Mouse (Mus musculus) neural tube, embryonic 15.5 days (tissue): ENCODE results near the gene Sez6l2. TPM values are rescaled to one million over a fixed set of nuclear protein-coding genes. Genes with fewer than 3 reads are reported as not detected.

Experiments
- ATAC-seq: fragments of 200-750 bp; cut with Nextera tagmentation; 2 replicates; pipeline ENCODE4 v1.8.0; 2017; ENCODE audit warnings: mild to moderate bottlenecking, moderate TSS enrichment, moderate library complexity; ENCODE audit not compliant: low FRiP score
- H3K27ac ChIP-seq: fragments of 300-500 bp; sonication (generic); replicated peaks from 2 replicates; pipeline ENCODE4 v1.5.1; 2015; ENCODE audit warnings: mild to moderate bottlenecking, inconsistent platforms
- H3K27me3 ChIP-seq: fragments of 300-500 bp; sonication (generic); replicated peaks from 2 replicates; pipeline ENCODE4 v1.6.1; 2015; ENCODE audit warnings: inconsistent platforms
- H3K36me3 ChIP-seq: fragments of 300-500 bp; sonication (generic); 2 replicates; pipeline ENCODE4 v1.6.1; 2015; ENCODE audit warnings: inconsistent platforms
- H3K4me1 ChIP-seq: fragments of 300-500 bp; sonication (generic); 2 replicates; pipeline ENCODE4 v1.6.1; 2015; ENCODE audit warnings: inconsistent platforms
- H3K4me2 ChIP-seq: fragments of 300-500 bp; sonication (generic); 2 replicates; pipeline ENCODE4 v1.6.1; 2015; ENCODE audit warnings: inconsistent platforms, mild to moderate bottlenecking, moderate library complexity
- H3K4me3 ChIP-seq: fragments of 300-500 bp; sonication (generic); replicated peaks from 2 replicates; pipeline ENCODE4 v1.5.1; 2015; ENCODE audit warnings: mild to moderate bottlenecking, inconsistent platforms
- H3K9ac ChIP-seq: fragments of 300-500 bp; sonication (generic); replicated peaks from 2 replicates; pipeline ENCODE4 v1.6.1; 2015; ENCODE audit warnings: mild to moderate bottlenecking, inconsistent platforms
- H3K9me3 ChIP-seq: fragments of 300-500 bp; sonication (generic); replicated peaks from 2 replicates; pipeline ENCODE4 v1.6.1; 2016; ENCODE audit warnings: inconsistent platforms
- WGBS: fragments of 180-500 bp; shearing (Covaris S2); methylation state at CpG from one replicate; pipeline ENCODE4 v1.1.7; 2015; ENCODE audit warnings: mixed read lengths; 5-methylcytosine and 5-hydroxymethylcytosine counted together
- polyA plus RNA-seq: library from polyadenylated mRNA; unstranded; fragments of >200 nt; fragmentation: Nextera tagmentation; extraction: Ambion mirVana; gene quantifications from 2 replicates; pipeline ENCODE4 v1.2.1, GENCODE M21; 2015

Sez6l2 gene
- polyA plus RNA-seq, 1 experiment from 2014 or later, result 56.9 TPM

DNA sequence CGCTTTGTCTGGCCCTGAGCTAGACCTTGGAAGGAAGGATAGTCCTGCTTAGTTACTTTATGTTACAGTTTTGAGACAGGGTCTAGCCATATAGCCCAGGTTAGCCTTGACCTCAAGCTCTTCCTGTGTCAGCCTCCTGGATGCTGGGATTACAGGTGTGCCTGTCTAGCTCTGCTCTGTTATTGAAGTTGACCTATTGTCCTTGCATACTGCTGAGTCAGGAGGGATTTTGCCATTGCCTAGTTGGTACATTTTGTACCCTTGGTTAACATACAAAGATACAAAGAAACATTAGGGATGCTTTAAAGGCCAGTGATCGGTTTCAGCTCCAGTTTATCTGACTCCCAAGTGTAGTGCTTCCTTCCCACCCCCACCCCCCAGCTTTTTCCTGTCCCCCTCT is 17.7 kb upstream of the Sez6l2 start:
- Histone ChIP-seq H3K9ac (no peak overlapping the region), H3K4me2 (no peak overlapping the region), H3K27me3 (no peaks in the 10 kb centered on the region), H3K36me3 (peaks cover 20% of the 10 kb centered on the region), H3K4me3 (no peak overlapping the region), H3K27ac (no peak overlapping the region), H3K4me1 (peaks cover 15% of the 10 kb centered on the region), H3K9me3 (no peaks in the 10 kb centered on the region)
- ATAC-seq, result no peak
- 98% methylated on average over 2 of the region's 2 CpGs for WGBS

DNA sequence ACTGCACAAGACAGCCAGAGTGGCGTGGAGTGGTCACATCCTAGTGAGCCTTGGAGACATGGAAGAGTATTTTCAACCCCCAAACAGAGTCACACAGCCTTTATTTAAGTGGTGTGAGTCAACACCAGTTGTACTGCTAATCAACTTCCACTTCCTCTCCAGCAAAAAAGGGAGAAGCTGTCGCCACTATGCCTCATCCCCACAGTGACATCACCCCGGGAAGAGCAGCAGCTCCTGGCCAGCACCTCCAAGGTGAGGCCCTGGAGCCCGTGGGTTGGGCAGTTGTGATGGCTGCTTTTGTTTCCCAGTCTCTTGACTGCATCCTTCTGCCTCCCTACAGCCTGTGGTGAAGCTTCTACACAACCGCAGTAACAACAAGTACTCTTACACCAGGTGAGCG is 9.2 kb upstream of the Sez6l2 start:
- Histone ChIP-seq H3K27ac (no peak overlapping the region), H3K4me2 (no peak overlapping the region), H3K36me3 (peaks cover 51% of the 10 kb centered on the region), H3K4me1 (0 out of 2 replicates have a peak, but pooled peaks cover 4% of the 10 kb centered on the region), H3K9me3 (no peaks in the 10 kb centered on the region), H3K4me3 (no peak overlapping the region), H3K27me3 (no peaks in the 10 kb centered on the region), H3K9ac (no peak overlapping the region)
- no peak for ATAC-seq
- 39% methylated on average over 6 of the region's 6 CpGs for WGBS

DNA sequence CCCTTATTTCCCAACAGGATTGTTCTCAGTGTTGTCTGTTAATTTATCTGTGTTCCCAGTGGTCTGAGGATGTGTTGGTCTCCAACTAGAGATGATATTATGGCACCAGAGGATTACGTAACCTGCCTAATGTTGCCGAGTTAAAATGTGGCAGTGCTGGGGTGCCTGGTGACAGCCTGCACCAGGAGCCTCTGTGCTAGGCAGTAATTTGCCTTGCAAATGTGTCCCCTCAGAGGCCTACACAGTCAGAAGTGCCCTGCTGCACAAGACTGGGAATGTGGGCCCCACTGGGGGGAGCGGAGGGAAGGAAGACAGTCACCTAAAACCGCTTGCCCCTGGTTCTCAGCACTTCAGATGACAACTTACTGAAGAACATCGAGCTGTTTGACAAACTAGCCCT is 8.6 kb upstream of the Sez6l2 start:
- H3K27ac ChIP-seq, result no peak overlapping the region
- WGBS, result 48% methylated on average over 5 of the region's 5 CpGs
- H3K27me3 ChIP-seq, result no peaks in the 10 kb centered on the region
- no peak overlapping the region for H3K4me2 ChIP-seq
- peaks cover 52% of the 10 kb centered on the region for H3K36me3 ChIP-seq
- no peak for ATAC-seq
- no peak overlapping the region for H3K4me3 ChIP-seq
- no peak overlapping the region for H3K9ac ChIP-seq
- no peaks in the 10 kb centered on the region for H3K9me3 ChIP-seq
- H3K4me1 ChIP-seq, result peaks cover 10% of the 10 kb centered on the region

DNA sequence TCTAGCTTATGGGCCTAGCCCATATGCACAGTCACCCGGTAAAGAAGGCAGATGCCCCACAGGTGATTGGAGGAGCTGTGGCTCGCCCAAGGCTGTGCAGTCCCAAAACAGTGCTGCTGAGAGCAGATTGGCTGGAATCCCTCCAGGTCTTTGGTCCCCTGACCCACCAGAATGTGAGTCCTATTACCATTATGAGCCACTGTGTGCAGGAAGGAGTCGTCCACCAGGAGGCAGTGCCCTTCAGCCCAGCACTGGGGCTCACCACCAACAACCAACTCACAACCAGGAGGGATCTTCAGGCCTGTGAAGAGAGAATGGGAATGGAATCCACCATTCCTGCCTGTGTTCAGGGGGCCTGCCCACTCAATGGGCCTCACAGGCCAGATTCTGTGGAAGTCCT is 3.8 kb upstream of the Sez6l2 start:
- Histone ChIP-seq H3K4me1 (peaks cover 44% of the 10 kb centered on the region), H3K9me3 (no peaks in the 10 kb centered on the region), H3K36me3 (peaks cover 37% of the 10 kb centered on the region), H3K4me2 (no peak overlapping the region), H3K9ac (no peak overlapping the region), H3K4me3 (no peak overlapping the region), H3K27me3 (no peaks in the 10 kb centered on the region), H3K27ac (no peak overlapping the region)
- WGBS, result 39% methylated on average over 3 of the region's 3 CpGs
- ATAC-seq, result no peak

DNA sequence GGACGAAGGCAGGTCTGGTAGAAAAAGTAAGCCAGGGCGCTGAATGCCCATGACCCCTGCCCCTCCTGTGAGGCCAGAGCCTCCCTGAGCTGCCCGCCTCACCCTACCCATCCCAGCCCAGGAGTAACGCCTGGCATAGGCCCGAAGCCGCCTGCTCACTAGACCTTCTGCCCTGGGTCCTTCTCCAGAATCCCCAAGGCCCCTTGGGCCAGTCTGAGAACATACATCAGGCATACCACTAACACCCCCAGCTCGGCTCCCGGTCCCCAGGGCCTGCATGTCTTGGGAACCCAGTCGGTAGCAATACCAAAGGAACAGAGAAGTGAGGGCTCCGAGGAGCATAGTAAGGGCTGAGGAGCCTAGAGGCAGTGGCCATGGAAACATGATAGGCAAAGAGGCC is 1.7 kb upstream of the Sez6l2 start:
- peaks cover 62% of the 10 kb centered on the region for H3K4me1 ChIP-seq
- no peak for ATAC-seq

DNA sequence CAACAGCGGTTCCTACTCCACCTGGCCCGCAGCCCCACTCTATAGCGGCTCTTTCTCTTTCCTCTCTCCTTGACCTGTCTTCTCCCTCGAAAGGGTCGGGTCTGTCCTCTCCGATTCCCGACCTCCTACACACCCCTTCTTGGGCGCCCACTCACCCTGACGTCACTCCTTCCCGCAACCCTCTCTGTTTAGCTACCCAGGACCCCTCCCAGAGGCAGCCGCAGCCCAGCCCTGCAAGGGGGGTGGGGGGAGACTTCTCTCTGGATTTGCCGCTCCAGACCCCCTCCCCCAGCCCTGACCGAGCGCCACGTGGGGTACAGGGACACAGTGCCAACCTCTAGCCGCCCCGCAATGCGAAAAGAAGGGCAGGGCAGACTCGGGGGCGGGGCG is 965 bp upstream of the Sez6l2 start, which contains the start of gene Asphd1:
Gene Asphd1, minus strand, starts transcription at position 180 of the 390 bp plus-strand sequence.
- peak within 1 kb of the TSS; percentile 98 for H3K4me2 ChIP-seq
- H3K9ac ChIP-seq, result peak within 1 kb of the TSS; percentile 73
- H3K9me3 ChIP-seq, result no peaks in the 10 kb centered on the region
- no peaks in the 10 kb centered on the region for H3K27me3 ChIP-seq
- WGBS, result 0% methylated on average over 20 of the region's 21 CpGs
- peak within 1 kb of the TSS; percentile 67 for H3K4me3 ChIP-seq
- peak; percentile 78 for ATAC-seq
- peaks cover 69% of the 10 kb centered on the region for H3K4me1 ChIP-seq
- peaks cover 27% of the 10 kb centered on the region for H3K36me3 ChIP-seq
- peak within 1 kb of the TSS; percentile 96 for H3K27ac ChIP-seq

More for the DNA sequence above, 1.7 kb upstream of the Sez6l2 start:
- H3K27ac ChIP-seq, result peak overlapping the region; percentile 96
- no peaks in the 10 kb centered on the region for H3K9me3 ChIP-seq
- peak overlapping the region; percentile 67 for H3K4me3 ChIP-seq
- peaks cover 28% of the 10 kb centered on the region for H3K36me3 ChIP-seq
- peak overlapping the region; percentile 98 for H3K4me2 ChIP-seq
- peak overlapping the region; percentile 73 for H3K9ac ChIP-seq
- no peaks in the 10 kb centered on the region for H3K27me3 ChIP-seq
- WGBS, result 75% methylated on average over 10 of the region's 10 CpGs

DNA sequence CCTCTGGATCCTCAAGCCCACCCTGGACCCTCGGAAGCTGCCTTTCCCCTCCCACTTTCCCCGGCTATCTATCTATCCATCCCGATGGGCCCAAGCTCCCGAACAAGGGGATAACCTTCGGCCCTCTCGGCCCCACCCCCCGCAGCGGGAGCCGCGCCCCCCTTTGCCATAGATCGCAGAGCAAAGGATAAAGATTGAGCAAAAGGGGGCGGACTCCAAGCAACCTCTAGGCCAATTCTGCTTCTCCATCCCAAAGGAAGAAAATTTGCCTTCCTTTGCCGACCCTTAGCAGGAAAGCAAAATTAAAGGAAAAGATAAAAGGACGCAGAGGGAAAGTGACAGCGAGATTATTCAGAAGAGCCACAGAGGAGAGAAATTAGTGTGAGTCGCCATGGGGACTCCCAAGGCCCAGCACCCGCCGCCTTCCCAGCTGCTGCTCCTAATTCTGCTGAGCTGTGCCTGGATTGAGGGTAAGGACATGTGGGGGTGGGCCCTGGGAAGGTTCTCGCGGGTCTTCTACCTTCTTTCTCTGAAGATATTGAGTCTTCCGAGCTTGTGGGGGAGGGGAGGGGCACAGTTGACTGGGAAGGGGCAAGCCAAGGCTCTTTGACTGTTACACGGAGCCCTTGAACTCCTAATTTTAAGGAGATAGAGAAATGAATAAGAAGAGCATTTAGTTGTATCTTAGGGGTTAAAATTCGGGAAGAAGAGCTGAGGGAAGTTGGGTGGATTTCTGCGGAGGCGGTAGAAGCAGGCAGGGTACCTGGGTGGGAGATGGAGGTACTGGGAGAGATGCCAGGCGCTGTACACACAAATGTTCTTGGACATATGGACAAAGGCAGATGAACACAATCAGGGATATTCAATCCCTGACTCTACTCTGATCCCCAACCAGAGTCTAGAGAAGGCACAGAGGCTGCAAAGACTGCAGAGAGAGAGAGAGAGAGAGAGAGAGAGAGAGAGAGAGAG is 568 bp downstream of the Sez6l2 start:
- WGBS, result 5% methylated on average over 26 of the region's 26 CpGs
- peaks cover 71% of the 10 kb centered on the region for H3K4me1 ChIP-seq
- no peaks in the 10 kb centered on the region for H3K9me3 ChIP-seq
- peaks cover 22% of the 10 kb centered on the region for H3K36me3 ChIP-seq
- H3K4me3 ChIP-seq, result peak overlapping the region; percentile 67
- H3K4me2 ChIP-seq, result peak overlapping the region; percentile 98
- peak overlapping the region; percentile 96 for H3K27ac ChIP-seq
- no peaks in the 10 kb centered on the region for H3K27me3 ChIP-seq
- ATAC-seq, result peak; percentile 18
- H3K9ac ChIP-seq, result peak overlapping the region; percentile 73

DNA sequence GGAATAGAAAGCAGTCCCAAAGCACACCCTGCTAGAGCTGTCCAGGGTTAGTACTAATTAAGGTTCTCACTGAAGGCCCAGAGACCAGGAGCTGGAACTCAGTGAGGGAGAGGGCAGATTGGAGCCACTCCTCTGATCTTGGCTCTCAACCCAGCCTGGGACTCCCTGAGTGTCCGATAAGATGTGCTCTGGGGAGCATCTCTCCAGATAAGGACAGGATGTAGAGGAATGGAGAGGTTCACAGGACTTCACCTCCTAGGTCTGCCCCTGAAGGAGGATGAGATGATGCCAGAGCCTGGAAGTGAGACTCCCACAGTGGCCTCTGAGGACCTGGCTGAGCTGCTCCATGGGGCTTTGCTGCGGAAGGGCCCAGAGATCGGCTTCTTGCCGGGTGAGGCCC is 1.4 kb downstream of the Sez6l2 start:
- Histone ChIP-seq H3K9me3 (no peaks in the 10 kb centered on the region), H3K36me3 (peaks cover 19% of the 10 kb centered on the region), H3K4me2 (peak overlapping the region; percentile 98), H3K27ac (peak overlapping the region; percentile 96), H3K27me3 (no peaks in the 10 kb centered on the region), H3K4me1 (peaks cover 62% of the 10 kb centered on the region), H3K4me3 (peak overlapping the region; percentile 67), H3K9ac (peak overlapping the region; percentile 73)
- 6% methylated on average over 4 of the region's 4 CpGs for WGBS
- no peak for ATAC-seq

DNA sequence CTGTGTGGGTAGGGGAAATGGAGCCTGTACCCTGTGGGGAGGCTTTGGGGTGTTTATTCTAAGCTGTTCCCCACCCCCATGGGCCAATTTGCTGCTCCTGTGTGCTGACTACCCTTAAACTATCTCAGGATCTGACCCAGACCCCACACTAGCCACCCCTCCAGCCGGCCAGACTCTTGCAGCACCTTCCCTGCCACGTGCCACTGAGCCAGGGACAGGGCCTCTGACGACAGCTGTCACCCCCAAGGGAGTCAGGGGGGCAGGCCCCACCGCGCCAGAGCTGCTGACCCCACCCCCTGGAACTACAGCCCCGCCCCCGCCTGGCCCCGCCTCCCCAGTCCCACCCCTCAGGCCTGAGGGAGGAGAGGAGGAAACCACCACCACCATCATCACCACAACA is 2.3 kb downstream of the Sez6l2 start:
- peak overlapping the region; percentile 73 for H3K9ac ChIP-seq
- H3K27ac ChIP-seq, result peak overlapping the region; percentile 77
- no peaks in the 10 kb centered on the region for H3K9me3 ChIP-seq
- peak overlapping the region; percentile 67 for H3K4me3 ChIP-seq
- peak overlapping the region; percentile 98 for H3K4me2 ChIP-seq
- peaks cover 28% of the 10 kb centered on the region for H3K36me3 ChIP-seq
- ATAC-seq, result no peak
- WGBS, result 0% methylated on average over 8 of the region's 8 CpGs
- H3K27me3 ChIP-seq, result no peaks in the 10 kb centered on the region
- peaks cover 54% of the 10 kb centered on the region for H3K4me1 ChIP-seq

DNA sequence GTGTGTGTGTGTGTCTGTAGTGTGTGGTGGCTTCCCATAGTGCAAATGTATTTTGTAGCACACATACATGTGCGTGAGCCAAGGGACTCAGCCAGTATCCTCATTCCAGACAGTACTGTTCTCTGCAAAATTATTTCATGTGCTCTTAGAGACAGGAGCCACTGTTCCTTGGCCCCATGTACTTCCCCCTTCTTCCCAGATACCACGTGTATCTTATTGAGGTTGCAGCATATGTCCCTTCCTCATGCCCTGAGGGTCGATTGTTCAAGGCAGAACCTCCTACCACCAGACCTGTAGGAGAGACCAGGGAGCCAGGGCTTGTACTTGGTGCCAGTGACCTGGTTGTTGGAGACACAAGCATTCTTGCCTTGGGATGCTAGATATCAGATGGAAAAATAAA is 4.8 kb downstream of the Sez6l2 start:
- Histone ChIP-seq H3K9ac (no peak overlapping the region), H3K27me3 (no peaks in the 10 kb centered on the region), H3K36me3 (peaks cover 53% of the 10 kb centered on the region), H3K9me3 (no peaks in the 10 kb centered on the region), H3K4me1 (peaks cover 31% of the 10 kb centered on the region), H3K4me2 (no peak overlapping the region), H3K27ac (no peak overlapping the region), H3K4me3 (no peak overlapping the region)
- WGBS, result 64% methylated on average over 3 of the region's 3 CpGs
- ATAC-seq, result no peak

DNA sequence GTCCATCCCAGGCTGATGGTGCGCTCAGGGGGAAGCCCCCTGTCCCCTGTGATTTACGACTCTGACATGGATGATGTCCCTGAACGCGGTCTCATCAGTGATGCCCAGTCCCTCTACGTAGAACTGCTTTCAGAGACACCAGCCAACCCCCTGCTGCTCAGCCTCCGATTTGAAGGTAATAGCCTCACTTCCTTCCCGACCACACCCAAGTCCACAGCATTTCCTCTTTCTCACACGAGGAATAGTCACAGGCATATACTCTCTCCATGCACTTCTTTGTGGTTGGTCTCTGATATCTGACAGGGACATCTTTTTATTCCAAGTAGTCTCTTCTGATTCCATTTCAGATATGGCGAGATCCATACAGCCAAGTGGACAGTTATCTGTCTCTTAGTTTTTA is 9.4 kb downstream of the Sez6l2 start:
- WGBS, result 55% methylated on average over 9 of the region's 9 CpGs

DNA sequence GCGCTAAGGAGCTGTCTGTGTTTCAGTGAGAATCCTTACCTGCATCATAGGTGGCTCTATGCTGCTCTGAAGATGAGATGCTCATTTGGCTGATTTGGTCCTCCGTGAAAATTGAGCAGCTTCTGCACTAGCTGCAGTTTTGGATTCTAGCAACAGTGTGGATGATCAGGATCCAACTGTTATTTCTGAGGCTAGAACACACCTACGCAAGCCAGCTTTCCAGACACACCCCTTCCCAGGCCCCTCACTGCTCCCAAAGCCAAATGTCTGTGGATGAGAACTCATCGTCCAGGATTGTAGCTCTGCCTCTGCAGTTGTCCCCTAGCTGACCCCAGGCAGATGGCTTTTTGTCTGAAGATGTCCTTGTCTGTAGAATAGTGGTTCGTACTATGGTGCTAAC is 10.7 kb downstream of the Sez6l2 start:
- H3K36me3 ChIP-seq, result peaks cover 84% of the 10 kb centered on the region
- H3K27ac ChIP-seq, result no peak overlapping the region
- H3K4me3 ChIP-seq, result no peak overlapping the region
- no peaks in the 10 kb centered on the region for H3K9me3 ChIP-seq
- no peak overlapping the region for H3K9ac ChIP-seq
- peaks cover 15% of the 10 kb centered on the region; the same call in 1 of the 2 replicates for H3K27me3 ChIP-seq
- no peaks in the 10 kb centered on the region for H3K4me1 ChIP-seq
- ATAC-seq, result no peak
- WGBS, result 82% methylated on average over 5 of the region's 5 CpGs
- H3K4me2 ChIP-seq, result no peak overlapping the region

More for the DNA sequence above, 9.4 kb downstream of the Sez6l2 start:
- no peak overlapping the region for H3K4me2 ChIP-seq
- H3K9ac ChIP-seq, result no peak overlapping the region
- peaks cover 15% of the 10 kb centered on the region; the same call in 1 of the 2 replicates for H3K27me3 ChIP-seq
- no peak overlapping the region for H3K4me3 ChIP-seq
- no peaks in the 10 kb centered on the region; the same call in 1 of the 2 replicates for H3K4me1 ChIP-seq
- H3K27ac ChIP-seq, result no peak overlapping the region
- no peaks in the 10 kb centered on the region for H3K9me3 ChIP-seq
- H3K36me3 ChIP-seq, result peaks cover 89% of the 10 kb centered on the region
- ATAC-seq, result no peak
